Mouse (Mus musculus): Measurements from ENCODE around the gene Lpar2.

Lpar2 gene

DNA sequence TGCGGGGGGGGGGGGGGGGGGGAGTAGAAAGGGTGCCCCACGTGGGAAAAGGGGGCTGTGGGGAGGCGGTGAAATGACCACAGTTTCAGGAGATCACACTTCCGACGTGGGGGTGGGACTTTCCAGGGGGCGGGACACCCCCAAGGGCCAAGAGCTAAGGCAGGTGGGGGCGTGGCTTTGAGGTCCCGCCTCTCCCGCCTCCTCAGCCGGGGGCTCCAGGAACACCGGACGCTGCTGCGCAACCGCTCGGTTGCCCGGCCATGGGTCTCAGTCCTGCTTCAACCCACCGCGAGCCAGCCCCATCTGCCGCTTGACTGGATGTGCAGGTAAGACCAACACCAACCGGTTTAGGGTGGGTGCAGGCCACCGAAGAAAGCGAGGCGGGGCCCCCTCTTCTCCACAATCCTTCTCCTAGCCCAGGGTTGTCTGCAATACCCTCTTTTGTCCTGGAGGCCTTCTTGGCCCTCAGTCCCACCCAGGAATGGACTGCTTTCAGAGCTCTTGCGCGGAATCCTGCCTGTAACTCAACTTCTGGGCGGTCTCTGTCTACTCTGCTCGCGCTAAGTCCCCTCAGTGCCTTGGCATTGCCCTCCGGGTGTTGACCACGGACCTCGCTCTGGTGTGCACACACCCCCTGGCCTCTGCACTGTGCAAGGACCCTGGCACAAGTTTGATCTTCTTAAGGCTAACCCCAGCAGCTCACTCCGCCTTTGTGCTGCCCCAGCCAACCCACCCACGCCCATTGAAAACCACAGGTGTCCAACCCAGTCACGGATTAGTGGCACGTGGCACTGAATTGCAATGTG, at the start of gene Lpar2:
Lpar2 (plus strand) TSS at position 44 of the 806 bp plus-strand sequence.
- CTCF ChIA-PET: no interaction called here

DNA sequence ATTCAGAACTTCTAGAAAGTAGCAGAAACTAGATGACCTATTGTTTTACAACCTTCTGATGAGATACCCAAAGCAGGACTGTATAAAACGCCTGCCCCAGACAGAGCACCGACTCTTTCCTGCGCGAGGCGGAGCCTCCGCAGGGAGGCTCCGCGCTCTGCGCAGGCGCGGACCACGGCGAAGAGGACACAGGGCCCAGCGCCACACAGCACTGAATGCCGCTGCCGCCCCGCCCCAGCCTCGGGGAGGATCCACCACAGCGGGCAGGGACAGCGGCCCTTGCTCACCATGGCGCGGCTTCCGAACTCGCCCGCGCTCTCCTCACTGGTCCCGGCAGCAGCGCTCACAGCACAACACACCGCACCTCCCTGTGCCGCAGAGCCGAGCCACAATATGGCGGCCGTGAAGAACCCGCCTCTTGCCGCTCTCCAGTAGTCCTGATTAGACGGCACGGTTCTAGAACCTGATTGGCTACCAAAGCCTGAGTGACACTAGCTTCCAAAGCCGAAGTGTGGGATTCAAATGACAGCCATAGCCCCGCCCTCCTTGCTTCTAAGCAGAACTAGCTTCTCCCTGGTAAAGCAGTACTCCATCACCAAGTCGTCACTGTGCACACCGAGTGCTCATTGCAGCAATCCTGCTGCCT, 47.6 kb upstream of the Lpar2 start, which contains the start of gene Gm20422:
Gm20422 (minus strand) TSS at position 384 of the 646 bp plus-strand sequence.
- CTCF ChIA-PET: interaction anchor here (0.6 kb wide), 1 partner anchor 34 kb away, joined by 3 read pairs; no protein-coding TSS in a partner anchor

DNA sequence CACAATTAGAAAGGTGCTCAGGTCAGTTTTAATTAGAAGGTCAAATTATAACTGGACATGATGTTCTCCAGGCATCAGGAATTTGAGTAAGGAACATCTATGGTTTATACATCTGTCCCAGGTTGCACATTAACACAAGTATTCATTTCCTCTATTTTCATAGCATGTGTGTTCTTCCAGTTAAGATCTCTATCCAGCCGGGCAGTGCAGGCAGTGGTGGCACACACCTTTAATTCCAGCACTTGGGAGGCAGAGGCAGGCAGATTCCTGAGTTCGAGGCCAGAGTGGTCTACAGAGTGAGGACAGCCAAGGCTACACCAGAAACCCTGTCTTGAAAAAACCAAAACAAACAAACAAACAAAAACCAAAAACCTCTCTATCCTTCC, 47.1 kb upstream of the Lpar2 start:
- CTCF ChIA-PET: interaction anchor here (0.6 kb wide), 1 partner anchor 34 kb away, joined by 3 read pairs; no protein-coding TSS in a partner anchor

DNA sequence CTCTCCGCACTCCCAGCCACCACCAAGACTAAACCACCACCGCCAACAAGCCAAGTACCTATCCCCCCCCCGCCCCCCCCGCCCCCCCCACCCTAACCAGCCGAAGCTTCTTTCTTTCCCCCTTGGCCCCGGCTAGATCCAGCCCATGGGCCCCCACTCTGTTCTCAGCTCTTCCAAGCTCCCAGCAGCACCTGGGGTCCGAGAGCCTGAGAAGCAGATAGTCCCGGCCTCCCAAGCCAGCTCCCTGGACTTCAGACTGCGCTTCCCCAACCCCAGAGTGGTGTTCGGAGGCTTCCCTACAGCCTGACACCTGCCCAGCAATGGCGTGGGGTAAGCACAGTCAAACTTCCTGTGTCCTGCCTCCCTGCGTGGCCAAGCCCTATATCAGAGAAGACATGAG, 45.1 kb upstream of the Lpar2 start:
- CTCF ChIA-PET: interaction anchor here (0.6 kb wide), 1 partner anchor 64 kb away, joined by 3 read pairs; no protein-coding TSS in a partner anchor

DNA sequence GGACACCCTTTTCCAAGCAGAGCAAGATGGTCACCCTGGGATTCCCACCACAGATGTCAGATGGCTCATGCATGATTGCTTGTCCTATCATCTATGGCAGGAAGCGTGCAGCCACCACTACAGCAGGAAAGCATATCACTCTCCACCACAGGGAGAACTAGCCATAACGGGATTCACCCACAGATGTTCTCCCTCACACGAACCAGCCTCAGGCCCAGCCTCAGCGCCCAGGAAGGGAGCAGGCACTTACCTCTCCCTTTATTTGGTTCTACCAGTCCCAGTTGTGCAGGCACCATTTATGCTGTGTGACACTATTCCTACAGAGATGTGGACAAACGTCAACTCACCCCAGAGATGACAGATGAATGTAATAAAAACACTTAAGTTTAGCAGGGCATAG, 33.1 kb upstream of the Lpar2 start:
- CTCF ChIA-PET: no interaction called here

DNA sequence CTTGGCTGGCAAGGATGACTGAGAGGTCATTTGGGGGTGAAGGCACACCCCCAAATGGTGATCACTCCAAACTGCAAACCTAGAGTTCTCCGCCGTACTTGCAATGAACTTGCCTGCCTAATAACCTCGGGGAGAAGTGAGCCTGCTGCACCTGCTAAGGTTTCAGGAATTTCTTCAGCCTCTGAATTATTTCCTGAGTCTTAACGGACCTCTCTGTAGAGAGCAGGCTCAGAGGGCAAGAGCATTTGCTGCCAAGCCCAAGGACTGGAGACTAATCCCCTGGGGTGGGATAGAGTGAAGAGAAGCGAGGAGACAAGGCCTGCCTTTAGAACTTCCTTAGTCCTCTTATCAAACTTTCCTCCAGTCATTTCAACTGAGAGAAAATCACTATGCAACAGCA, 32.5 kb upstream of the Lpar2 start:
- CTCF ChIA-PET: no interaction called here

DNA sequence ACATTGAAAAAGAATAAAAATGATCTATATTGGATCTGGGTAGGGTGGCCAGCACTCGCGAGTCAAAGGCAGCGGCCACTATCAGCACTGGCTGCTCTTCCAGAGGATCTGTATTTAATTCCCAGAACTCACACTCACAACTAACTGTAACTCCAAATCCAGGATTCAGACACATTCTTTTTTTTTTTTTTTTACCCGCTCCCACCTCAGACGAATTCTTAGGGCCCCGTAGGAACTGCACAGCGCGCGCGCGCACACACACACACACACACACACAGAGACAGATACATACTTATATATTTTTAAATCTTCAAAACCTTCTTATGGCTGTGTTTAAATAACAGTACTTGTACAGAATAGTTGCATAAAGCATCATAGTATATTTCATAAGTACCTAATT, 31.9 kb upstream of the Lpar2 start:
- CTCF ChIA-PET: no interaction called here

DNA sequence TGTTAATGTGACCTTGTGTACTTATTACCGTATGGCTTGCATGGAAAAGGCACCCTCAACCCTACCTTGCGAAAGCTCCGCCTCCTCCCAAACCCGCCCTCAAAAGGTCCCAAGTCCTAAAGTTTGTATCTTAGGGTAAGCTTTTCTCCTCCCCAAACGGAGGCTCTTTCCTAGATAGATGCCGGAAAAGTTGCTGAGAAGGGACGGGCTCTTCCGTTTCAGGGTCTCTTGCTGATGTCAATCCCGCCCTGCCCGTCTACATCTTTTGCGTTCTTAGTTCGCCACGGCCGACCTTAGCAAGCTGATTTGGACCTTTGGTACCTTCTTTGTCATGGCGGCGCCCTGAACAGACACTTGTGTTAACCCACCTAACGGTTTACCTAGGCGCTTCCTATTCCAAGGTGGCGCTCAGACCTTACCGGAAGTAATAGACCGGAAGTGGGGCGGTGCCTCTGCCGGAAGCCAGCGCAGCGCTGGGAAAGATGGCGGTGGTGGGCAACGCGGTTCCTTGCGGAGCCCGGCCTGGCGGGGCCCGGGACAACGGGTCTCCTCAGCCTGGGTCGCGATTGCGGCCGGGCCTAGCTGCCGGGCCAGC, 31.4 kb upstream of the Lpar2 start, which contains the start of the genes Atp13a1 and Zfp866:
Atp13a1 (plus strand) TSS at position 391 of the 595 bp plus-strand sequence.
Zfp866 (minus strand) TSS at position 406 of the 595 bp plus-strand sequence.
- CTCF ChIA-PET: no interaction called here

DNA sequence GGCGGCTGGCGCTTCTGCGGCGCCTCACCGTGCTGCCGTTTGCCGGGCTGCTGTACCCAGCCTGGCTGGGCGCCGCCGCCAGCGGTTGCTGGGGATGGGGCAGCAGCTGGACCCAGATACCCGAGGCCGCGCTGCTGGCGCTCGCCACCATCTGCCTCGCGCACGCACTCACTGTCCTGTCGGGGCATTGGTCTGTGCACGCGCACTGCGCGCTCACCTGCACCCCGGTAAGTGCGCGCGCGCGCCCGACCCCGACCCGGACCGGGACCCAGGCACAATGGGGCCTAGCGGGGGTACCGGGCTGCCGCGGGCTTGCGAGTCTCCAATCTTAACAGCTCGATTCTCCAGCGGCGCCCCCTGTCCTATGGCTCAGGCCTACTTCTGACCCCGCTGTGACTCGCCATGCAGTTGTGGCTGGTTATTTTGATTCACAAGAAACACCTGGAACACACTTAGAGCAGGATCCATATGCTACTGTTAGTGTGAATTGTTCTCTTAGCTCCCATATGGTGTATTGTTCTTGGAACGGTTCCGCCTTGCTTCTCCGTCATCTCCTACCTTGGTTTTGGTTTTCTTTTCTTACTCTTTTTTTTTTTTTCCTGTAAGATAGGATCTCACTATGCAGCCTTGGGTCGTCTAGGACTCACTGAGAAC, 30.7 kb upstream of the Lpar2 start:
- CTCF ChIA-PET: interaction anchor here (0.6 kb wide), 1 partner anchor 441 kb away, joined by 4 read pairs; no protein-coding TSS in a partner anchor

DNA sequence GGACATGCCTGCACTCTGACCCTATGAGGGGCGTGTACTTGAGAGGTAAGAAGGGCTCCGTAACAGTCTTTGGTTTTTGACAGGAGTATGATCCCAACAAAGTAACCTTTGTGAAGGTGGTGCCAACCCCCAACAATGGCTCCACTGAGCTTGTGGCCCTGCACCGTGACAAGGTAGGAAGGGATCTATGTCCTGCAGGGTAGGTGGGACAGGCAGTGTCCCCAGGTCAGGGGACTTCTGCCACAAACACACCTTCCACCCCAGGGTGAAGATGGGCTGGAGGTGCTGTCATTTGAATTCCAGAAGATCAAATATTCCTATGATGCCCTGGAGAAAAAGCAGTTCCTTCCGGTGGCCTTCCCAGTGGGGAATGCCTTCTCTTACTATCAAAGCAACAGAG, 28.6 kb upstream of the Lpar2 start:
- CTCF ChIA-PET: interaction anchor here (0.6 kb wide), 1 partner anchor 12 kb away, joined by 6 read pairs; no protein-coding TSS in a partner anchor

DNA sequence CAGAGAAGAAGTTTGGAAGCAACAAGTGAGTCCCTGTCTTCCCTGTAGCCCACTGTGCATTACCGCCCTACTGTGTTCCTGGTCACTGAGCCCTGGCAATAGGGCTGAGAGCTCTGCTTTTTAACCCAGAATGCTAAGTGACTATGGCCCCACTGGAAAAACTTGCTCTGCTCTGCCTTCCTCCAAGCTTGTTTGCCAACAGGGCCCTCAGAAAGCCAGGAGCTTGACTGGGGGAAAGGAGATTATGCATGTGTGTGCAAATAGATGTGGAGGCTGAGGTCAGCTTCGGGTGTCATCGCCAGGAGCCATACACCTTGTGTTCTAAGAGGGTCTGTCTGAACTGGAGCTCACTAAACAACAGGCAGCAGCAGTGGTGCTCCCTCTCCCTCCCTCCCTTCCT, 28.1 kb upstream of the Lpar2 start:
- CTCF ChIA-PET: no interaction called here

DNA sequence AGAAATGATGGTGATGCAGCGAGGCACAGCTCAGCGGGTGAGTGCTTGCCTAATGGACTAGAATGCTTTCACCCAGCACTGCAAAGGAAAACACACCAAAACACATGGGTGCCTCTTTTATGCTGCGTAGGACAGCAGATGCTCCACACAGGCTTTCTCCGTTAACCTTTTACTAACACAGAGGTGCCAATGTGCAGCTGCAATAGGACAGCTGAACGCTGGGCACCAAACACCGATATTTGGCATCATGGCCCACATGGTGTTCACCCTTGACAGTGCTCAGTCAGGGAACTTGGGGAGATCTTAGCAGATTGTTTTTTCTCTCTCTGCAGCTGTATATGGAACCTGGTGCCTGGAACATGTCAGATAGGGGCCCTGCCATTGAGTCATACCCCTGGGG, 27.3 kb upstream of the Lpar2 start:
- CTCF ChIA-PET: no interaction called here

DNA sequence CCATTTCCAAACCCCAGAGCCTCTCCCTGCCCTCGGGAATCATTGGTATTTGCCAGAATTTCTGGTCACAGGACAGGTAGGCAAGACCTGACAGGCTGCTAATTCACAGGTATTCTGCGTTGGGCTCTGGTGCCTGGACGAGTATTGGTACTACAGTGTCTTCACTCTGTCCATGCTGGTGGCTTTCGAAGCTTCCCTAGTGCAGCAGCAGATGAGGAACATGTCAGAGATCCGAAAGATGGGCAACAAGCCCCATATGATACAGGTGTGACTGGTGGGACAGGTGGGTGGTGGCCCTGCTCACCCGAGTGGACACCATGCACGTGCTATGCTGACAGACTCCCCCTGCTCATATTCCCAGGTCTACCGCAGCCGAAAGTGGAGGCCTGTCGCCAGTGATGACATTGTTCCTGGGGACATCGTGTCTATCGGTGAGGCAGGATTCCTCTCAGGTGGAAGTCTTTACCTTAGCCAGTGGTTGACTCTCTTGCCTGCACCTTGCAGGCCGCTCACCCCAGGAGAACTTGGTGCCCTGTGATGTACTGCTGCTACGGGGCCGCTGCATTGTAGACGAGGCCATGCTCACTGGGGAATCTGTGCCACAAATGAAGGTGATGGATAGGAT, 25.4 kb upstream of the Lpar2 start:
- CTCF ChIA-PET: interaction anchor here (0.6 kb wide), 1 partner anchor 47 kb away, joined by 3 read pairs; the partner anchor contains the start of gene Zfp963

DNA sequence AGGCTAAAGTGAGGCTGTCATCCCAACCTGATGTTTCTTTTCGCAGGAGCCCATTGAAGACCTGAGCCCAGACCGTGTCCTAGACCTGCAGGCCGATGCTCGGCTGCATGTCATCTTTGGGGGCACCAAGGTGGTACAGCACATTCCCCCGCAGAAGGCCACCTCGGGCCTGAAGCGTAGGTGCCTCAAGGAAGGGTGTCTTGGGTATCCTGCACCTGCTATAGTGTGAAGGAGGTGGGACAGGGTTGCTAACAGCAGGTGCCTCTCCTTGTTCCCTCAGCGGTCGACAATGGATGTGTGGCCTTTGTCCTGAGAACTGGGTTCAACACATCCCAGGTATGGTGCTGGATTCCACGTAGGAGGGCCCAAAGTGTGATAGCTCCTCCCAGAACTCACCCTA, 24.6 kb upstream of the Lpar2 start:
- CTCF ChIA-PET: no interaction called here

DNA sequence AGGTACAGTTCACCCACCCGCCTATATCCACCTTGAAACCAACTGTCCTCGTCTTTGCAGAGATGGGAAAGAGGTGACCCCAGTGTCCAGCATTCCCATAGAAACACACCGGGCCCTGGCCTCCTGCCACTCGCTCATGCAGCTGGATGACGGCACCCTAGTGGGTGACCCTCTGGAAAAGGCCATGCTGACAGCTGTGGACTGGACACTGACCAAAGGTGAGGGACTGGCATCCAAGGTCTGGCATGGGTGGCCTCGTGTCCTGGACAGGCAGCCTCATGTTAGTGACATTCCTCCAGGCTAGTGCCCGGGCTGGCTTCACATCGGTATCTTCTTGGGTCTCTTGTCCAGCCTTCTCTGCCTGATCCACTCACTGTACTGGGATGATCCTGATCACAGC, 23.0 kb upstream of the Lpar2 start:
- CTCF ChIA-PET: no interaction called here

DNA sequence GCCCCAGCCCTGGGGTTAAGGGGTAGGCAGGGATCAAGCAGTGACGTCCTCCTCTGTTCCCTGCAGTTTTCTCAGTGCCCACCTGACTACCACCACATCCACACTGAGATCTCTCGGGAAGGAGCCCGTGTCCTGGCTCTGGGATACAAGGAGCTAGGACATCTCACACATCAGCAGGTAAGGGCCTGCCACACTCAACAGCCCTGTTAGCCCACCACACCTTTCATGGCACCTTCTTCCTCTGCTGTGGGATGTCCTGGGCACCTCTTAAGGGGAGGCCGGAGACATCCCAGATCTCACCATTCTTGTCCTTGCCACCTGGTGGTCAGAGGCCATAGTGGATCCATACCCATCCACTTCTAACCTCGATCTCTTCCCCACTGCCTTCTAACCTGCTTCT, 22.3 kb upstream of the Lpar2 start:
- CTCF ChIA-PET: no interaction called here

DNA sequence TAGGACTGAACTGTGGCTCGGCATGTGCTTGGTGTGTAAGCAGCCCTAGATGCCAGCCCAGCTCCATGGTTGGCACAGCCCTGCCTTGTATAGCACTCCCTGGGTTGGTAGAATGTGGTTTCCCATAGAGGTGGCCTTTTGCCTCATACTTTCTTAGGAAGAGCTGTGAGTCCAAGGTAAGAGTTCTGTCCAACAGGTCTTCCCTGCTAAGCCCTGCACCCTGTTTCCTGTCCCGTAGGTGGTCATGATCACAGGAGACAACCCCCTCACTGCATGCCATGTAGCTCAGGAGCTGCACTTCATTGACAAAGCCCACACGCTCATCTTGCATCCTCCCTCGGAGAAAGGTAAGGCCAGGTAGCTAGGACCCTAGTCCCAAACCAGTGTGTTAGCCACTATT, 20.4 kb upstream of the Lpar2 start:
- CTCF ChIA-PET: no interaction called here

DNA sequence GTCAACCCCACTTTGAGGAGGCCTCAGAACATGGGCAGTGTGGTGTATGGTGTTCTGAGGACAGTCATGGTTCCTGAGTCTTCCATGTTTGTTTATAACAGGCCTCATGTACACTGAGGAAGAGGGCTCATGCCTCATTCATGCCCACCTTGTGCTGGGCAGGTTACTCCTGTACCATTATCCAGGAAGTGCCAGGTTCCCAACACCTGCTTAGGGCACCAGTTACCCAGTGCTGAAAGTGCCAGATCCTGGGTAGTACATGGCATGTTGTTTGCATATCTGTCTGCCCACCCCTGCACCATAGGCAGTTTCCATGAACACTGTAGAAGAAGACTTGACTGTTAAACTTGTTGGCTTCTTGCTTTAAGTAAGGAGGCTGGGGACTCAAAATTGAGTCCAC, 20.0 kb upstream of the Lpar2 start:
- CTCF ChIA-PET: no interaction called here

DNA sequence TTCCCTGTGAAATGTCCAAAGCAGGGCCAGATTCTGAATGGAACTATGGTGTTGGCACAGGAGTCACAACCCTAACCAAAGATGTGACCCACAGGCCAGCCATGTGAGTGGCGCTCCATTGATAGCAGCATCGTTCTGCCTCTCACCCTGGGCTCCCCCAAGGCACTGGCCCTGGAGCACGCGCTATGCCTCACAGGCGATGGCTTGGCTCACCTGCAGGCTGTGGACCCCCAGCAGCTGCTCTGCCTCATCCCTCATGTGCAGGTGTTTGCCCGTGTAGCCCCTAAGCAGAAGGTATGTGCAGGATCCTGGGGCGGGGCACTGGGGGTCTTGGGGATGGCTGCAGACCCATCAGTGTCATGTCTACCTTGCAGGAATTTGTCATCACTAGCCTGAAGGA, 18.9 kb upstream of the Lpar2 start:
- CTCF ChIA-PET: no interaction called here

DNA sequence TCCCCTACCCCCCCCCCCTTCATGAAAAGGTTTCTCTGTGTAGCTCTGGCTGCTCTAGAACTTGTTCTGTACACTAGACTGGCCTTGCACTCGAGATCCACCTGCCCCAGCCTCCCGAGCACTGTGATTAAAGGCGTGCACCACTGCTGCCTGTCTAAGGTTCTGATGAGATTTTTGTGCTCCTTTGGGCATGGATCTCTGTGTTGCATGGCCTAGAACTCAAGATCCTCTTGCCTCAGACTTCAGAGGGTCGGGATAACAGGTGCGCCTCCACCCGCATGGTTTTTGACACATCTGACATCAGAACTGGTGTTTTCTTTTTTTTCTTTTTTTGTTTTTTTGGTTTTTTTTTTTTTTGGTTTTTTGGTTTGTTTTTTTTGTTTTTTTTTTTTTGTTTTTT, 17.7 kb upstream of the Lpar2 start:
- CTCF ChIA-PET: no interaction called here

DNA sequence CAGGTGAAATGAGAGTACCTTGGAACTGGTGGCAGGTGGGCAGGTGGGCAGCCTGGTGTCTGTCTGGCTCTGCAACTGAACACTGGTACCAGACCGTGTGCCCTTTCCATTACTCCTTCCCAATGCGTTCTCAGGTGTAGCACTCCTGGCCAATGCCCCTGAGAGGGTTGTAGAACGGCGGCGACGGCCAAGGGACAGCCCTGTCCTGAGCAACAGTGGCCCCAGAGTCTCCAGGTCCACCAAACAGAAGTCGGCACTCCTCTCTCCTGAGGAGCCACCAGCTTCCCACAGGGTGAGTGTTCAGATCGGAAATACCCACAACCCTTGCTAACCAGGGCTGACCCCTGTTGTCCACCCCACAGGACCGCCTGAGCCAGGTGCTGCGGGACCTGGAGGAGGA, 17.1 kb upstream of the Lpar2 start:
- CTCF ChIA-PET: no interaction called here

DNA sequence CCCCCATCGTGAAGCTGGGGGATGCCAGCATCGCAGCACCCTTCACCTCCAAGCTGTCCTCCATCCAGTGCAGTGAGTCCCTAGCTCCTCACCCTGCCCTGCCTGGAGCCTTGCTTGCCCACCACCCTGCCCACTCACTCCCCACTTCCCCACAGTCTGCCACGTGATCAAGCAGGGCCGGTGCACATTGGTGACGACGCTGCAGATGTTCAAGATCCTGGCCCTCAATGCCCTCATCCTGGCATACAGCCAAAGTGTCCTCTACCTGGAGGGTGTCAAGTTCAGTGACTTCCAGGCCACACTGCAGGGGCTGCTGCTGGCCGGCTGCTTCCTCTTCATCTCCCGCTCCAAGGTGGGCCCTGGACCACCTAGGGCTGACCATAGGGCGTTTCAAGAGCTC, 16.7 kb upstream of the Lpar2 start:
- CTCF ChIA-PET: no interaction called here
